Mouse (Mus musculus) right cerebral cortex, postnatal 36 days (tissue): ENCODE results near the gene Fbxo33.
"Not testable (repeated sequence)": the region's sequence is repeated elsewhere in the genome, so short reads cannot be mapped to it uniquely, and the experiment has no call there.

Experiments
- DNase-seq, 2 experiments: peaks; one replicate each; pipeline ENCODE4 v3.0.0; 2022; ENCODE audit warnings: low spot score in 2 of 2, mixed read lengths in 1 of 2

Fbxo33 gene

DNA sequence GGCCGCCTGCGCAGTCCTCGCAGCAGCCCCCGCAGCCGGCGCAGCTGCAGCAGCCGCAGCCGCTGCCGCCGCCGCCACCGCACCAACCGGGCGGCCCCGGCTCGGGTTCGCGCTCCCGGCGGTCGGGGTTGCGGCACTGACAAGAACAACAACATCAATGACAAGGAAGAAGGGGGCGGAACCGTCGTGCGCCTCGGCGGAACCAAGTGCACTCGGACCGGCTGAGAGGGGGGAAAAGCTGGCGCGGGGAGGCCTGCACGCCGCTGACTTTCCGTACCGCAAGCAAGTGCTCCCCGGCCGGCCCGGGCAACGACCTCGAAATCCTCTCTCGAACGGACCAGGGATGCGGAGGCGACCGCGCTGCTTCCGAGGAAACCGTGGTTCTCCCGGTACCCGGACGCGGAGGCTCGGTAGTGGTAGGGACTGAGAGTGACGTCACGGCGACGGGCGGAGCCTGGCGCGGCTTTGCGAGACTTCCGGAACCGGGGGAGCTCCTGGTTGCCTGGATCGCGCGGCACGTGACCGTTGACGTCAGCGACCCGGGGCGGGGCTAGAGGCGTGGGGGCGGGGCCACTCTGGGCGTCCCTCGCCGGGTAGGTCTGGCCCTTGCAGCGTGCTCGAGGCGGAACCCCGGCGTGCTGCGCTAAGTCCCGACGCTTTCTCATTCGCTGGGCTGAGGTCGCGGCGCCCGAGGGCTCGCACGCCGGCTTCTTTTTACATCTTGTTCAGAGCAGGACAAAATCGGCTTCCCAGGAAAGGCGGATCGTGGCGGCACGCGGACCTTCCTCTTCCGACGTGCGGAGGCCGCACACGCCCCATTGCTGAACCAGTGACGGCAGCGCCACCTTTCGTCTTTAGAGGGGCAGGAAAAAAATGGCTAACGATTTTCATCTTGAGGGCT is at the start of gene Fbxo33:
Fbxo33 (minus strand) TSS at position 401 of the 901 bp plus-strand sequence.
- DNase-seq, result peak; percentile 94

DNA sequence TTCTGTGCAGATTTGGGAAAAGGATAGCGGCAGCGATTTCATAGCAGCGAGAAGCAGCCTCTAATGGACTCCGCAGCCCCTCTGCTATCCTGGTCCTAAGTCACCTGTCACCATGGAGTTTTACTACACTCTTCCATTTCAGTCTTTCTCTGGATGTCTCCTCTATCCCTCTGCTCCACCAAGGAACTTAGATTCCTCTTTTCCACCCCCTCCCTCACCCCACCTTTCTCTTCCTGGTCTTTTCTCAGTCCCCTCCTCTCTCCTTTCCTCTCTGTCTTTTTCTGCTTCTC is 46.4 kb upstream of the Fbxo33 start:
- no peak for DNase-seq

DNA sequence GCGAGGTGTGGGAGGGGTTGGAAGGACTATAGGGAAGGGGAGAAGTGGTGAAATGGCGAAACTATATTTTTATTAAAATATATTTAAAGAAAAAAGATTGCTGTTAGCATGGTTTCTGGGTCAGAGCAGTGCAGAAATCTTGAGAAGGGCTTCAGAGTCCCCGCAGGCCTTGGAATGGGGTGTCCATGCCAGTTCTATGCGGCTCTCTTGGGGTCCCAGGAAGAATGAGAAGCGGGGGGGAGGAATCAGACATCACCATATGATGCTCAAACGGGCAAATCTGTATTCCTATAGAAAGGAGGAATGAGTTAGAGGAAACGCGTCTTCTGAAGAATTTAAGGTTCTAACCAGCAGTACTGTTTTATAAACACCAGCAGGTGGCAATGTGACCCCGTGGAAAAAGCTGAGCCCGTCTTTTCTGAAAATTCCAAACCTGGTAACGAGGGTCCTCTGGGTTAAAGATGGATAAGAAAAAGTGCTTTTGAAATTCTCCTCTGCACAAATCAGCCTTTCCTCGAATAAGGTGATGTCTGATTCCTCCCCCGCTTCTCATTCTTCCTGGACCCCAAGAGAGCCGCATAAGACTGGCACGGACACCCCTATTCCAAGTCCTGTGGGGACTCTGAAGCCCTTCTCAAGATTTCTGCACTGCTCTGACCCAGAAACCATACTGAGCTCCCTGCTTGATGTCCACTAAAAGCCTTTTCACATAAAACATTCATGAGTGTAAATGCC is 45.8 kb upstream of the Fbxo33 start:
- DNase-seq, result peak in 1 of 2 experiments; percentile 9

DNA sequence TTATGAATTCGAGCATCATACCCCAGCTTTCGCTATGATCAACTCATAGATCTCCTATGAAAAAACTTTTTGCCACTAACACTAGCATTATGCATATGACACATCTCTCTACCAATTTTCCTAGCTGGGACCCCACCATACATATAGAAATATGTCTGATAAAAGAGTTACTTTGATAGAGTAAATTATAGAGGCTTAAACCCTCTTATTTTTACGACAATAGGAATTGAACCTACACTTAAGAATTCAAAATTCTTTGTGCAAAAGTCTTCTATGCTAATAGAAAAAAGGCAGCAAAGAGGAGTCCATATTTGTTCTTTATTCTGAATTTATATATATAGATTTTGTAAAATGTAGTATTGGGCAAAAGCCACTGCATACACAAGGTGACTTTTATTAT is 43.3 kb upstream of the Fbxo33 start:
- DNase-seq, result no peak

DNA sequence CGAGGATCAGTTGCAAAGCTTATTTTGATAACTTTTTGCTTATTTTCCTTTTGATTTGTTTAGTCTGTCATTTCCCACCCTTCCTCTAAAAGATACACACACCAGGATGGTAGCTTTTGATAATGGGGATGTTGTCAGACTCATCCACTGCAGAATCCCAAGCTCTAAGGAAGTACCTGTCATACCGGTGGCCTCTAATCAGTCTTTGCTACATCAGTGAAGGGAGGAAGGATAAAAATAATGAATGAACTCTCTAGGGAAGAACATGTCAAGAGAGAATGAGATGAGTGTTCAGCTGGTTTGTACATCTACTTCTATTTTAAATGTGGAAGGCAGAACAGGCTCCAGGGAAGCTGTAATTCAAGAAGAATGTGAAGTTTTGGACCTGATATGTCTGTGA is 41.3 kb upstream of the Fbxo33 start:
- DNase-seq, result no peak

DNA sequence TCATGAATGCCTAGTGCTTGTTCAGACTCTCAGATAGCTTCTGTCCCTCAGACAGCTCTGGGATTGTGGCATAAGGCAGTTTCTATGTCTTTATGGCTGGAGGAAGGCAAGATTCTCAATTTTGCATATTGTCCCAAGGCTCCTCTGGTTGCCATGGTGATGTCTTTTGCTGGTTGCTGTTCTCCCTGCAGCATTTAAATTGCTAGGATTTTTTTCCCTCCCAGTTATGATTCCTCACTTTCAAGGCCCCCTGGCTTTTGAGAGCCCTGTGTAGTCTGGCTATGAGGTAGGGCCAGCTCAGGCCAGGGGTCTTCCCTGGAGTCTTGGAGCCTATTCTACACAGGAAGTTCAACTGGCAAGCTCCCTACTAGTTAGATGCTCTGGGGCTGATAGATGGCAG is 40.8 kb upstream of the Fbxo33 start:
- DNase-seq, result peak; percentile 30 to 64

DNA sequence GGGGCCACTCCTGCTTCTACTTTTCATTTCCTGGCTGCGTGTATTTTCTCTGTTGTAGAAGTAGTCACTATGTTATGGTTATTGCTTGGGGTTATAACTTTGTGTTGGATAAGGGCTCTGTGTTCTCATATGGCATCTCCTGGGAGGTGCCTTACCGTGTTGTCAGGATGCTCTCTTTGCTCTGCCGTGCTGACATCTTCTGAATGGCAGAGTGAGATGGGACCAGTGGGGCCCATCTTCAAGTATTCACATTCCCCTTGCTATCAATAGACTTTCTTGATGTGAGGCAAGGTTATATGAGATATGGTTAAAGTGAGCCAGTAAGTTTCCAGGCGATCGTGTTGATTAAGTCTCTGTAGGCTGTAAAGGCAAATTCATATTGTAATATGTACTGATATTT is 39.5 kb upstream of the Fbxo33 start:
- no peak for DNase-seq

DNA sequence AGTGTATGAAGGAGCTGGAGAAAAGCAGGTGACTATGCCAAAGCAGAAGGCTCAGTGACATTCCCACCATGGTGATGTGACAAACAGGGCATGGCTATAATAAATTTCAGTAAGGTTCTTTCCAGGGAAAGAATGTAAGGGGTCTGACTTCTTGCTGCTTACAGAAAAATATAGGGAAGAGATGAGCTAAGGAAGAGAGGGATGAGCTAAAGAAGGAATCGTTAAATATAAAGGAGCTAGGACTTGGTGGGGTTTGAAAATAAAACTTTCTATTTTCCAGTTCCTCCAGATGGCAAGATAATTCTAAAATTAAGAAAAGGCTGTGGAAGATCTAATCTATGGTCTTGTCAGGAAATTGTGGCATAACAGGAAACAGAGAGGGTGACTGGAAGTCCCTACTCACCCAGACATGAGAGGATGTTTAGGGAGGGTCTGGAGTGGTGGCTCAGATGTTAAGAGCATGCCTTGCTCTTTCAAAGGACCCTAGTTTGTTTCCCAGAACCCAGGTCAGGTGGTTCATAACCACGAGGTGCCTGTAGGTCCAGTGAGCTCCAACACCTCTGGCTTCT is 30.8 kb upstream of the Fbxo33 start:
- no peak for DNase-seq

DNA sequence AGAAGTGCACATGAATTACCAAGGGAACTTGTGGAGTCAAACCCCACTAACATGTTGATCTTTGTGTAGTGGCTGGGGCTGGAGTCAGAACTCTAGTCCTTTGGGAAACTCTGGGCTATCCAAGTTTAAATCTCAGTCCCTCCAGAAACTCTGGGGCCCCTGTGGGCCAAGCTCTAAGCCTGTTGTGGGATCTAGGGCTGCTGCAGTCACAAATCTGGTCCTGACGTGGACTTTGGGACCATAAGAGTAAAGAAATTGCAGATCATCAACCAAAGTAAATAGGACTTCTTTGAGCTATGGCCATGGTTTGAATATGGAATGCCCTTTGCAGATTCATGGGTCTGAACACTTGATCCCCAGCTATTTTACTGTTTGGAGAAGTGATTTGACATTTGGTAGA is 29.4 kb upstream of the Fbxo33 start:
- DNase-seq, result no peak

DNA sequence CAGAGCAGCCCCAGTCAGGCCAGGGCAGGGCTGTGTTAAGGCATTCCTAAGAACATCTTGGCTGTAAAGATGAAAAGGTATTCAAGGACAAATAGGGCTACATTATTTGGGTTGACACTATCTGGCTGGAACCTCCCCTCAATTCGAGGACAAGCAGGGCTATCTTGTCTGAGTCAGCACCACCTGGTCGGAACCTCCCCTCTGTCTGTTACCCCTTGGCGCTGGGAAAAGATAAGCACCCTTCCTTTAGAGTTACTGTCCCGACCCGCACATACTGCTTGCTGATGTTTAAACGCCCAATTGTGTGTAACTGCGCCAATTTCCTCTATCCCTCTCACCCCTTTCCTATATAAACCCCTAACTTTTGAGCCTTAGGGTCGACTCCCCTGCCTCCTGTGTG is 21.5 kb upstream of the Fbxo33 start:
- DNase-seq, result not testable (repeated sequence)

DNA sequence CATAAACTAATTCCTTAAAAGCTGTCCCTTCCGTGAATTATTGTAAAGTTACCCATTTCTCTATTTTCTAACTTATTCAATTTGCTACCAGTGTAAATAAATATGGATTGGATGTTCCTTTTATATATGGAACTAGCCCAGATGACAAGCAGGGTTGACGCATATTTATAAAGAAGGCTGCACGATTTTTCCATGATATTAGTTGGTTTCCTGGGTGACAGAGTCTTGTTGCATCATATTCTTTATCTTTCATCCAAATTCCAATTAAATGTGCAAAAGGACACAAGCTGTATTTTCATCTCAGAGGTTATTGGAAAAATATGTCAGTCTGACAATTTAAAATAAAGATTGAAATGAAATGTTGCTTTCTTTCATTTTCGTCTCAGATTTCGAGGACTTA is 18.9 kb upstream of the Fbxo33 start:
- no peak for DNase-seq

DNA sequence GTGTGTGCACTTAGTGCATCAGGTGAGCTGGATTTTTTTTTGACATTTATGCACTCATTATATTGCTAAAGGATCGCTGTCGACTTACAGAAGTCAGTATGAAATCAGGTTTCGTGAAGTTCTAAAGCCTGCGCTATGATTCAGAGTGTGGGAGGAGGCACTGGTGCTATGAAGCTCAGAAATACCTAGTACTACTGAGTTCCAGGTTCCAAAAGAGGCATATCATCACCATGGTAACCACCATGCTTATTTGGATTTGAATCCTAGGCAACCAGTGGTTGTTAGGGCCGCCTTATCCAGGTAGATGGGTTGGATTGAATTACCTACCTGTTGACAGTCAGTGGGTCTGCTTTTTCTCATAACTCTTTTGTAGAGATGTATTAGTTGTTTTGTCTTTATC is 8.9 kb upstream of the Fbxo33 start:
- peak; percentile 34 to 73 for DNase-seq

DNA sequence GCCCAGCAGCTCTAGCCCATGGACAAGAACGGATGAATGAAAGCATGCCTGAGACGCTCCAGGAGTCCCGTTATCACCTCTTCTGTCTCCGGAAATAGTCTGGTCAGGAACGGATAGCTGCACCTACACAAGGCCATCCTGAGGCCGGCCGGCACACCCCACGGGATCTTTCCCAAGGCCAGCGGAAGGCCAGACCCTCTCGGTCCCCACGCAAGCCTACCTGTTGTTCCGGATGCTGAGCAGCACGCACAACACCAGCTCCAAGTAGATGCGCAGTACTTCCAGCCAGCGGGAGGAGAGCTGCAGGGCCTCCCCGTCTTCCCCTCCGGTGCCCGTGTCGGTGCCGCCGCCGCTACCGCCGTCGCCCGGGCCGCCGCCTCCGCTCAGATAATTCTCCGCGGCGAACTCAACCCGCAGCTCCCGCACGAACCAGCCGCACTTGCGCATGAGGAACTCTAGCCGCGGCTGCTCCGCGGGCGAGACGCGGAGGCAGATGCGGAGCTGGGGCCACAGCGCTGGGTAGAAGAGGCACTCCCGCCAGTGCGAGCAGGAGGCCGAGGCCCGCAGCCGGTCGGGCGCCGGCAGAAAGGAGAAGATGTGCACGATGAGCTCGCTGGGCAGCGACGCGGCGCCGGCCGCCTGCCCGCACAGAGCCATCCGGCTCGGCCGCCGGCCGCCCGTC is 744 bp downstream of the Fbxo33 start:
- DNase-seq, result peak; percentile 32 to 42

DNA sequence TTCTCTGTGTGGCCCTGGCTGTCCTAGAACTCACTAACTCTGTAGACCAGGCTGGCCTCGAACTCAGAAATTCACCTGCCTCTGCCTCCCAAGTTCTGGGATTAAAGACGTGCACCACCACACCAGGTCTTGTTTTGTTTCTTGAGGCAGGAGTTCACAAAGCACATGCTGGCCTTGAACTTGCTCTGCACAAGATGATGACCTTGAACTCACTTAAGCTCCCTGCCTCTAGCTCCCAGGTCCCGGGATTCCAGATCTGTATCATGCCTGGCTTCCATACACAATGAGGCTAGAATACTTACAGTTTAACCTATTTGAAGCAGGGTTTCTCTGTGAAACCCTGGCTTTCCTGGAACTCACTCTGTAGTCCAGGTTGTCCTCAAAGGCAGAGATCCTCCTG is 2.2 kb downstream of the Fbxo33 start:
- DNase-seq, result no peak

DNA sequence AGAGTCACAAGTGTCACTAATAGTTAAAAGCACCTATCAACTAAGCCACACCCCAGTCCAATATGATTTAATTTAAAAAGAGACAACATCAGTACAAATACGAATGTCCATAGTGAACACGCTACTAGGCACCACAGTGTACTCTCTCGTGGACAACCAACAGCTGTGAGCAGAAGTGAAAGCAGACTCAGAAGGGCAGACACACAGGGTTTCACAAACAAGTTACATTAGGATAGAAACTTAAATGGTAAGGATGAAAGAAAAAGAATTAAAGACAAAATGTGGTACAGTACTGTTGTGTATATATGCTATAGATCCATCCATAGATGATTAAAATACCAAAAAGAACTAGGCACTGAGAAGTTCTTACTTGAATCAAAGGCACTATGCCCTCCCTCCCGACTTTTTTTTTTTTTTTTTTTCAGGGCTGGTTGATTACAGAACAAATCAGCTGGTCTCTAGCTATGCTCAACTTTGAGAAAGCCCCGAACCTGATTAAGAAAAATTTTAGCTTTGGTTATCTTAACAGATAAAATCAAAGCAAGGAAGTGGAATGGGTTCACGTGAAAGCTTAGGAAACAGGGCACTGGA is 2.8 kb downstream of the Fbxo33 start:
- no peak for DNase-seq

DNA sequence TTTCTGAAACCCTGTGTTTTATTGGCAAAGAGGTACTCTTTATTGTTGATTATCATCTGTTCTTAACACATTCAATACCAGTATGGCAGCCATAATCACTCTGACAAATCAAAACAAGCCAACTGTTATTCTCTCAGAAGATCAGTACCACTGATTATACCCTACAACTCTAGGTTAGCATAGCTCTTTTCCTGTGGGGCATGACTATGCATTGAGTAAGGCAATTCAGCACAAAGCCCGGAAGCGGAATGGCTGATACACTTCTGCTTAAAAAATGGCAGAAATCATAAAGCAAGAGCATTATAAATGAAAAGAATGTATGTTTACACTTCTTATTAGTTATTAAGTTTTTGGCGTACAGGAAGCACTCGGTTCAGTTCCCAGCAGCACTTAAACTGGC is 3.3 kb downstream of the Fbxo33 start:
- no peak for DNase-seq

DNA sequence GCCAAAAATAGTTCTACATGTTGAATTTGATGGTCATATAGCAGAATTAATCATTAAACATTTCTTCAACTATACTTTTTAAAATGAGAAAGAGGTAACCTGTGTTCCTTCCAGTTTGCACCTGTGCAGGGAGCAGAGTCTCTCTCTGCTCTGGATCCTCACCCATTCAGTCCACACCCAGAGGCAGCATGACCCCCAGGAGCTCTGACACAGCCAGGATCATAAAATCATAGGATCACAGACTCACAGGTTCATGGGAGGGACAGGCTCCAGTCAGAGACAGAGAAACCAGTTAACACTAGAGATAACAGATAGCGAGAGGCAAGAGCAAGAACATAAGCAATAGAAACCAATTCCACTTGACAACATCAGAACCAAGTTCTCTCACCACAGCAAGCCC is 11.7 kb downstream of the Fbxo33 start:
- DNase-seq, result no peak

DNA sequence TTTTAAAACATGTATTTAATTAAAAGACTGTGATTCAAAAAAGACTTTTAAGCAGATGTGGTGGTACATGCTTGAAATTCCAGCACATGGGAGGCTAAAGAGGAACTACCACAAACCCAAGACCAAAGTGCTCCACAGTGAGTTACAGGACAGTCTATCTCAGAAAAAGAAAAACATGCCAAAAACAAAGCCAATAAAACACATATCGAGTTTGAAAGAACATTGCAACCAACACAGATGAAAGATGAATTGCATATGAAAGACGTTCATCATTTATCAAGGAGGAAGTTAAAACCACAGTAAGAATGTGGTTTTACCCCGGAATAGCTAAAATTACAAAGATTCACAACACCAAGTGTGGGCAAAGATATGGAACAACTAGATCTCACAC is 12.5 kb downstream of the Fbxo33 start:
- DNase-seq, result no peak

DNA sequence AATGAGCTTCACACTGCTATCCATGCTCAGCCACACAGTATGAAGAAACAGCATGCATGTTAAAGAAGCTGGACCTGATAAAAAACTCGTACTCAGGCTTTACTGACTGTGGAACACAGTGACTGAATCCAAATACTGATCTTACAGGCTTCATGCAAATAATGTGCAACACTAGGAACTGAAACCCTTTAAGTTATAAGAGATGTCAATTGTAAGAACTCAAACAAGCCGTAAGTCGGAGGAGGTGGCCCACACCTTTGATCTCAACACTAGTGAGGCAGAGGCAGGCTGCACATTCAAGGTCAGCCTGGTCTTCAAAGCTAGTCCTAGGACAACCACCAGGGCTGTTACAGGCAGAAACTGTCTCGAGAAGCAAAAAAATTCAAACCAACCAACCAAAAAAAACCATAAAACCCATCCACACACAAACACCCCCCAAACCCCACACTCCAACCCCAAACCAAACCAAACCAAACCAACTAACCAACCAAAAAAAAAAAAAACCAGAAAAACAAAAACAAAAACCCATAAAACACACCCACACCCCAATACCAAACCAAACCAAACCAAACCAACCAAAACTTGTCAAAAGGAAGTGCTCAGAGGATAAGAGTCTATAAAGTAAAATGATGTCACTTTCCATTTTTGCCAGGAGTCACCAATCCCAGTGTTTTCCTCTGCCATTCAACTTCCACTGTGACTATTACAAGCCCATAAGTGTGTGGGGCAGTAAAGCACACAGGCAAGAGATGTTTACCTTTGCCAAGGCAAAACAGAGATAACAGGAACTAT is 13.1 kb downstream of the Fbxo33 start:
- no peak for DNase-seq

DNA sequence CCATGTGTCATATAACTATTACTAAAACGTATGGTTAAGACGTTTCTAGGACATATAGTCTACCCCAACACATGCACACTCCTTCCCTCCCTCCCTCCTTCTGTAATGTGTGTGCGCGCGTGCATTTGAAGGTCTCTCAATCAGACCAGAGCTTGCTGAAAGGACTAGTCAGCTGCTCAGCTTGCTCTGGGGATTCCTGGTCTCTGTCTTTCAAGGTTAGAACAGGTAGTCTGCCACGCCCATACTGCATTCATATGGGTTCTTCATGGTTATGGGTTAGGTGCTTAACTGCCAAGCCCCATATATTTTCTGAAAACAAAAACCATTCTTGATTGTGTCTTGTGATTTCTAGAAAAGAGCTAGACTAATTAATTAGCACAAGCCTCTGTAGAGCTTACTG is 14.0 kb downstream of the Fbxo33 start:
- no peak for DNase-seq

DNA sequence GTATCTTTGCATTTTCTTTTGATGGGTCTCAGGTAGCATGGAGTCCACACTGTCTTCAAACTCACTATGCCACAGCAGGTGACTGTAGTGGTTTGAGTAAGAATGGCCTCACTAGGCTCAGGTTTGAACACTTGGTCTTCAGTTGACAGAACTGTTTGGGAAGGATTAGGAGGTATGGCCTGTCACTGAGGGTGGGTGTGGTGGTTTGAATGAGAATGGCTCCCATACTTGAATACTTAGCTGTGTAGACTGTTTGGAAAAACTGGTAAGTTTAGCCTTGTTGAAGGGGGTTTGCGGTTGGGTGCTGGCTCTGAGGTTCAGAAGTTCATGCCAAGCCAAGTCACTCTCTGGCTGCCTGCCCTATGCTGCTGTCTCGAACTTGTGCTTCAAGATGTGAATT is 20.2 kb downstream of the Fbxo33 start:
- DNase-seq, result no peak
